Mouse (Mus musculus) CD4-positive, CD25-positive, alpha-beta regulatory T cell, adult 9 weeks (primary cell): ENCODE data around the gene Mup20. TPM values are rescaled to one million over a fixed set of nuclear protein-coding genes. Genes with fewer than 3 reads are reported as not detected.

Experiments used
- polyA plus RNA-seq: library from polyadenylated mRNA; unstranded; fragments of 100-300 nt; shearing (Covaris generic); gene quantifications from one replicate; pipeline ENCODE4 v1.2.1, GENCODE M21; 2017

Gene Mup20
- polyA plus RNA-seq: not detected

GRCm38 (mm10) chr4:62054058-62054457 lies at the start of gene Mup20:
Gene Mup20, minus strand, starts transcription at chr4:62054158.

GRCm38 (mm10) chr4:62087241-62087640 lies 33.3 kb upstream of the Mup20 start, which contains the start of gene Mup3:
Gene Mup3, minus strand, starts transcription at chr4:62087342.

Other genes with a start within 250 kb of the Mup20 start
- gene Mup5, start 218.9 kb downstream of the Mup20 start, polyA plus RNA-seq: not detected
- gene Mup3, start 33.2 kb upstream of the Mup20 start, polyA plus RNA-seq: not detected
- gene Mup21, start 96.7 kb upstream of the Mup20 start, polyA plus RNA-seq: not detected
- gene Zfp37, start 176.9 kb upstream of the Mup20 start, polyA plus RNA-seq: 0.10 TPM
- gene Slc31a2, start 208.4 kb upstream of the Mup20 start, polyA plus RNA-seq: 21.7 TPM